Mouse (Mus musculus) left cerebral cortex, postnatal 10 days (tissue): ENCODE results near the gene Mprip. TPM values are rescaled to one million over a fixed set of nuclear protein-coding genes. Genes with fewer than 3 reads are reported as not detected.

Experiments used
- DNase-seq, 2 experiments: peaks; one replicate each; pipeline ENCODE4 v3.0.0; 2021 to 2022; ENCODE audit warnings: low spot score in 2 of 2, mixed read lengths in 1 of 2; ENCODE audit errors: extremely low spot score in 1 of 2
- intact Hi-C: fragments of 180-260 bp; cut with DNase I; formaldehyde crosslinking; loops from one replicate; pipeline ENCODE4 v1.15.1; 2025
- total RNA-seq, 2 experiments: library from RNA; stranded (reverse); gene quantifications; 2 replicates each; pipeline ENCODE4 v1.2.3; 2021

The Mprip gene
- total RNA-seq, 2 experiments from 2014 or later: 239 to 247 TPM

GRCm38 (mm10) chr11:59778181-59778873 is 117.2 kb downstream of the Mprip start:
- peak; percentile 40 to 83 for DNase-seq
- intact Hi-C loops: loop anchor here (10.0 kb wide), 1 partner anchor 254 kb away; the partner anchor contains the start of gene Zkscan17

GRCm38 (mm10) chr11:59778874-59779223 is 117.7 kb downstream of the Mprip start:
- intact Hi-C loops: loop anchor here (10.0 kb wide), 1 partner anchor 254 kb away; the partner anchor contains the start of gene Zkscan17
- no peak for DNase-seq

- DNase-seq: no peak
- intact Hi-C loops: loop anchor here (10.0 kb wide), 1 partner anchor 255 kb away; the partner anchor contains the start of gene Zkscan17
Measured at GRCm38 (mm10) chr11:59779406-59779805, 118.3 kb downstream of the Mprip start.

- DNase-seq: no peak
Measured at GRCm38 (mm10) chr11:59780241-59780640, 119.1 kb downstream of the Mprip start.

GRCm38 (mm10) chr11:59782091-59782590 is 121.0 kb downstream of the Mprip start:
- intact Hi-C loops: no loop called here
- no peak for DNase-seq

More at GRCm38 (mm10) chr11:59780241-59780640, 119.1 kb downstream of the Mprip start:
- intact Hi-C loops: no loop called here

- intact Hi-C loops: no loop called here
- DNase-seq: no peak
Measured at GRCm38 (mm10) chr11:59783591-59783990, 122.5 kb downstream of the Mprip start.

GRCm38 (mm10) chr11:59786444-59787198 is 125.5 kb downstream of the Mprip start:
- DNase-seq: no peak
- intact Hi-C loops: no loop called here

- intact Hi-C loops: no loop called here
- peak in 1 of 2 experiments; percentile 69 for DNase-seq
Measured at GRCm38 (mm10) chr11:59787199-59787781, 126.2 kb downstream of the Mprip start, which contains the start of gene Pld6. Gene Pld6, minus strand, starts transcription at chr11:59787645.

GRCm38 (mm10) chr11:59789311-59789710 is 128.2 kb downstream of the Mprip start:
- no peak for DNase-seq
- intact Hi-C loops: no loop called here

GRCm38 (mm10) chr11:59793390-59793789 is 132.3 kb downstream of the Mprip start:
- no peak for DNase-seq
- intact Hi-C loops: no loop called here

GRCm38 (mm10) chr11:59800412-59800811 is 139.3 kb downstream of the Mprip start:
- intact Hi-C loops: no loop called here
- DNase-seq: no peak

GRCm38 (mm10) chr11:59801881-59802280 is 140.8 kb downstream of the Mprip start:
- DNase-seq: no peak
- intact Hi-C loops: no loop called here

GRCm38 (mm10) chr11:59803516-59803915 is 142.4 kb downstream of the Mprip start:
- no peak for DNase-seq
- intact Hi-C loops: no loop called here

- peak in 1 of 2 experiments; percentile 33 for DNase-seq
- intact Hi-C loops: no loop called here
Measured at GRCm38 (mm10) chr11:59804409-59805110, 143.5 kb downstream of the Mprip start.

- intact Hi-C loops: no loop called here
- DNase-seq: no peak
Measured at GRCm38 (mm10) chr11:59805256-59805655, 144.2 kb downstream of the Mprip start.

GRCm38 (mm10) chr11:59805656-59806055 is 144.6 kb downstream of the Mprip start:
- DNase-seq: no peak
- intact Hi-C loops: no loop called here

- intact Hi-C loops: no loop called here
- DNase-seq: no peak
Measured at GRCm38 (mm10) chr11:59808170-59808960, 147.3 kb downstream of the Mprip start.

- intact Hi-C loops: no loop called here
- DNase-seq: peak in 1 of 2 experiments; percentile 23
Measured at GRCm38 (mm10) chr11:59809071-59809669, 148.1 kb downstream of the Mprip start.
